Mouse (Mus musculus): Measurements from ENCODE around the gene Gm4779. TPM values are rescaled to one million over a fixed set of nuclear protein-coding genes. Genes with fewer than 3 reads are reported as not detected.

The Gm4779 gene
- polyA plus RNA-seq, 1 experiment from 2014 or later, result 0.45 TPM

DNA sequence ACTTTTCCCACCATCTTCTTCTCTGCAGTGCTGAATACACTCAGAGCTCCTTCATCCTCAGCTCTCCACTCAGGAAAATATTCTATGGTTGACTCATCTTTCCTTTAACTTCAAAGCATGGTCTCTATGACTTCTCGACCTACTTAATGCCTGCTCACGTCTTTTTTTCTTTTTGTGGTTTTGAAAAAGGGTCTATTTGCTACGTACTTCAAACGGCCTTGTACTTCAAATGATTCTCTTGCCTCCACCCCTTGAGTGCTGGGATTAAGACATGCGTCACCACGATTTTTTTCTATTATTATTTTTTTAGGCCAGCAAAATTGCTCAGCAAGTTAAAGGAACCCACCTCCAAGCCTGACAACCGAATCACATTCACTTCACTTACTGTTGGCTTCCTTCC lies 26.9 kb downstream of the Gm4779 start:
- no peak for DNase-seq (ENCODE audit: low spot score)
- 60% methylated on average over 7 of the region's 7 CpGs for WGBS
- Histone ChIP-seq H3K4me2 (no peak overlapping the region), H3K36me3 (ENCODE audit: control insufficient read depth, insufficient read depth, low read length) (no peaks in the 10 kb centered on the region), H3K4me1 (replicated peaks; ENCODE audit: control insufficient read depth, insufficient read depth, low read length) (no peaks in the 10 kb centered on the region), H3K9ac (ENCODE audit: low read depth, low read length) (no peak overlapping the region), H3K4me3 (ENCODE audit: low read depth, low read length) (no peak overlapping the region), H3K27me3 (replicated peaks; ENCODE audit: control insufficient read depth, insufficient read depth, low read length) (peaks cover 5% of the 10 kb centered on the region; the same call in 1 of the 2 replicates), H3K27ac (ENCODE audit: low read depth, low read length) (no peak overlapping the region), H3K9me3 (ENCODE audit: control insufficient read depth, low read length) (no peaks in the 10 kb centered on the region)
- ATAC-seq (replicated peaks; ENCODE audit: low FRiP score), result no peak

DNA sequence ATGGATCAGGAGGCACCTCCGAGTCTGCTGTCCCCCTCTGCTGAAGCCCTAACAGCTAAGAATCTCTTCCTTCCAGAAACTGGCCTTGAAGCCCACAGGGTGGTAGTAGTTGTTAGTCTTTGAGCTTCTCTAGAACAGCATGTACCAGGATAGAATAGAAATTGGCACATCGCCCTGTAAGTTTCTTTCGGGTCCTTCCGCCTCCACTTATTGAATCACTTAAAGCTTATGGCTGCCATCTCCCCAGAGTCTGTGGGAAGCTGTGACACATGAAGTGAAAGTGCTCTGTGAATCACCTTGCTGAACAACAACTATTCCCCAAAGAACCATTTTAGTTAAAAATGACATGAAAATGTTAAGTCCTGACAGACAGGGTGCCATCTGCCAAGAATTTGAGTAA lies 29.1 kb downstream of the Gm4779 start:
- Histone ChIP-seq H3K4me2 (no peak overlapping the region), H3K27ac (ENCODE audit: low read depth, low read length) (no peak overlapping the region), H3K36me3 (ENCODE audit: control insufficient read depth, insufficient read depth, low read length) (no peaks in the 10 kb centered on the region), H3K9me3 (ENCODE audit: control insufficient read depth, low read length) (no peaks in the 10 kb centered on the region), H3K4me1 (replicated peaks; ENCODE audit: control insufficient read depth, insufficient read depth, low read length) (no peaks in the 10 kb centered on the region), H3K4me3 (ENCODE audit: low read depth, low read length) (no peak overlapping the region), H3K27me3 (replicated peaks; ENCODE audit: control insufficient read depth, insufficient read depth, low read length) (peaks cover 3% of the 10 kb centered on the region; the same call in 1 of the 2 replicates), H3K9ac (ENCODE audit: low read depth, low read length) (no peak overlapping the region)
- ATAC-seq (replicated peaks; ENCODE audit: low FRiP score) (no peak), DNase-seq (ENCODE audit: low spot score) (no peak)
- WGBS, result 80% methylated on average over 4 of the region's 4 CpGs

DNA sequence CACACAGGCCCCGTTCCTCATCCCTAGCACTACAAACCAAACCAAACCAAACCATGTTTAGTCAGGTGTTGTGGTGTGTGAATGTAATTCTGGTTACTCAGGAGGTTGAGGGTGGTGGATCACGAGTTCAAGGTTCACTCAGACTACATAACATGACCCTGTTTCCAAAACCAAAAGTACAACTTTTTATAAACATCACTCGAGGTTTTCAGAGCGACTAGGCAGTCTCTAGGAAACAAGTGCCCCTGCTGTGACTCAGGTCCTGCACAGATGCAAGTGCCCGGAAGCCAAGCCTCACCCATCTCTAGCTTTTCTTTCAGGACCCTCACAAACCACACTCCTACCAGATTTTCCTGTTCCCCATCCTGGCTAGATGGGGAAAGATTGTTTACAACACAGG lies 29.6 kb downstream of the Gm4779 start:
- ATAC-seq (replicated peaks; ENCODE audit: low FRiP score), result no peak
- no peak overlapping the region for H3K27ac ChIP-seq (ENCODE audit: low read depth, low read length)

DNA sequence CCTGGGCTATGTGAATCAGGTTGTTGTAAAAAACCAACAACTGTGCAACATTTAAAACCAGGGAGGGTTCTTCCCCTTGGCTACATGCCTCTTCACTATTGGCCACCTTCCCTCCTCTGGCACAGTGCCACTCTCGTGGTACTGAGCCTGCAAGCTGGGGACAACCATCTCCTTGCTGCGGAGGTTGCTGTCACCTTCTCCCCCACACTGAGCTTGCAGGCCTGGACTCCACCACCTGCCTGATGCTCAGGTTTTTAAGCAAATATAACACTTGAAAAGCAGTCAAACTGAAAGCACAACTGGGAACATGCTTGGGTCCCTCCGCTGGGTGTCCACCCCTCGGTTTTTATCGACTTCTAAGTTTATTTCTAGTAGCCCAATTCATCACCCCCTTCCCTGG lies 39.7 kb downstream of the Gm4779 start:
- 0 out of 2 replicates have a peak, but pooled peaks cover 1% of the 10 kb centered on the region for H3K27me3 ChIP-seq (replicated peaks; ENCODE audit: control insufficient read depth, insufficient read depth, low read length)
- no peak overlapping the region for H3K9ac ChIP-seq (ENCODE audit: low read depth, low read length)
- H3K4me2 ChIP-seq, result no peak overlapping the region
- H3K27ac ChIP-seq (ENCODE audit: low read depth, low read length), result no peak overlapping the region
- no peaks in the 10 kb centered on the region for H3K4me1 ChIP-seq (replicated peaks; ENCODE audit: control insufficient read depth, insufficient read depth, low read length)
- WGBS, result 79% methylated on average over 5 of the region's 5 CpGs
- ATAC-seq (replicated peaks; ENCODE audit: low FRiP score), result no peak
- H3K4me3 ChIP-seq (ENCODE audit: low read depth, low read length), result no peak overlapping the region
- H3K36me3 ChIP-seq (ENCODE audit: control insufficient read depth, insufficient read depth, low read length), result no peaks in the 10 kb centered on the region
- DNase-seq (ENCODE audit: low spot score), result no peak
- H3K9me3 ChIP-seq (ENCODE audit: control insufficient read depth, low read length), result no peaks in the 10 kb centered on the region

More for the DNA sequence above, 29.6 kb downstream of the Gm4779 start:
- Histone ChIP-seq H3K27me3 (replicated peaks; ENCODE audit: control insufficient read depth, insufficient read depth, low read length) (peaks cover 3% of the 10 kb centered on the region; the same call in 1 of the 2 replicates), H3K4me3 (ENCODE audit: low read depth, low read length) (no peak overlapping the region), H3K4me1 (replicated peaks; ENCODE audit: control insufficient read depth, insufficient read depth, low read length) (no peaks in the 10 kb centered on the region), H3K4me2 (no peak overlapping the region), H3K9me3 (ENCODE audit: control insufficient read depth, low read length) (no peaks in the 10 kb centered on the region), H3K36me3 (ENCODE audit: control insufficient read depth, insufficient read depth, low read length) (no peaks in the 10 kb centered on the region), H3K9ac (ENCODE audit: low read depth, low read length) (no peak overlapping the region)
- 66% methylated on average over 5 of the region's 5 CpGs for WGBS
- no peak for DNase-seq (ENCODE audit: low spot score)

DNA sequence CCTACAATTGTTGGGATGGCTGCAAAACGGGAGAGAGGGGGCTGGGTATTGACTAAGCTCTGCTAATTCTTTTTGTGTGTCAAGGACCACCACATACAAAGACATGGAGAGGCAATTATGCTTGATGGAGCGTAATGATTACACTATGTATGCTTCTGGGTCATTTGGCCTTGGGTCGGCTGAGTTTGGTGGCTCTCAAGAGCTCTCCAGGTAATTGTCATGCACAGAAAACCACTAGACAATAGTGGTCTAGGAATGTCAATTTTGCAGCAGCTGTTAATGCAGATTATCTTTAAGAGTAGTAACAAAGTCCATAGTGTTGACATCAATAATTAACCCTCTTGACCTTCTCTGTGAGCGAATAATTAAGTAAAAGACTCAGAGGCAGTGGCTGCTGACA lies 44.1 kb downstream of the Gm4779 start:
- no peak for ATAC-seq (replicated peaks; ENCODE audit: low FRiP score)
- DNase-seq (ENCODE audit: low spot score), result no peak
- no peaks in the 10 kb centered on the region for H3K9me3 ChIP-seq (ENCODE audit: control insufficient read depth, low read length)
- no peak overlapping the region for H3K9ac ChIP-seq (ENCODE audit: low read depth, low read length)
- H3K4me1 ChIP-seq (replicated peaks; ENCODE audit: control insufficient read depth, insufficient read depth, low read length), result no peaks in the 10 kb centered on the region
- H3K4me3 ChIP-seq (ENCODE audit: low read depth, low read length), result no peak overlapping the region
- no peak overlapping the region for H3K27ac ChIP-seq (ENCODE audit: low read depth, low read length)
- 74% methylated on average over 4 of the region's 4 CpGs for WGBS
- no peaks in the 10 kb centered on the region for H3K36me3 ChIP-seq (ENCODE audit: control insufficient read depth, insufficient read depth, low read length)
- H3K27me3 ChIP-seq (replicated peaks; ENCODE audit: control insufficient read depth, insufficient read depth, low read length), result peaks cover 6% of the 10 kb centered on the region; the same call in 1 of the 2 replicates
- no peak overlapping the region for H3K4me2 ChIP-seq

DNA sequence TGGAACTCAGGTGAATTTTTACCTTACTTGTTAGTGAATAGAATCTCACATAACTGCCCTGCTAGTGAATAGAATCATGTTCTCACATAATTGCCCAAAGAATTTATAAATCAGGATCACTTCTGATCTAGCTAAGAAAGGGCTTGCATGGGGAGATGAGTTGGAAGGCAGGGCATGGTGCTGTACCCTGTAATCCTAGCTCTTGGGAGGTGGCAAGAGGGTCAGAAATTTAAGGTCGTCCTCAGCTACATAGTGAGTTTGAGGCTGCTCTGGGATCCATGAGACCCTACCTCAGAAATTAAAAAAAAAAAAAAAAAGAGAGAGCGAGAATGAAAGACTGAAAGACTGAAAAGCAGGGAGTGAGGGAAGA lies 53.2 kb downstream of the Gm4779 start:
- H3K4me2 ChIP-seq, result no peak overlapping the region
- peaks cover 15% of the 10 kb centered on the region; the same call in 1 of the 2 replicates for H3K27me3 ChIP-seq (replicated peaks; ENCODE audit: control insufficient read depth, insufficient read depth, low read length)
- H3K27ac ChIP-seq (ENCODE audit: low read depth, low read length), result no peak overlapping the region
- no peak overlapping the region for H3K9ac ChIP-seq (ENCODE audit: low read depth, low read length)
- DNase-seq (ENCODE audit: low spot score) (no peak), ATAC-seq (replicated peaks; ENCODE audit: low FRiP score) (no peak)
- no peaks in the 10 kb centered on the region for H3K9me3 ChIP-seq (ENCODE audit: control insufficient read depth, low read length)
- no peaks in the 10 kb centered on the region for H3K36me3 ChIP-seq (ENCODE audit: control insufficient read depth, insufficient read depth, low read length)
- no peak overlapping the region for H3K4me3 ChIP-seq (ENCODE audit: low read depth, low read length)
- no peaks in the 10 kb centered on the region for H3K4me1 ChIP-seq (replicated peaks; ENCODE audit: control insufficient read depth, insufficient read depth, low read length)
- WGBS, result 80% methylated on average over 2 of the region's 2 CpGs

DNA sequence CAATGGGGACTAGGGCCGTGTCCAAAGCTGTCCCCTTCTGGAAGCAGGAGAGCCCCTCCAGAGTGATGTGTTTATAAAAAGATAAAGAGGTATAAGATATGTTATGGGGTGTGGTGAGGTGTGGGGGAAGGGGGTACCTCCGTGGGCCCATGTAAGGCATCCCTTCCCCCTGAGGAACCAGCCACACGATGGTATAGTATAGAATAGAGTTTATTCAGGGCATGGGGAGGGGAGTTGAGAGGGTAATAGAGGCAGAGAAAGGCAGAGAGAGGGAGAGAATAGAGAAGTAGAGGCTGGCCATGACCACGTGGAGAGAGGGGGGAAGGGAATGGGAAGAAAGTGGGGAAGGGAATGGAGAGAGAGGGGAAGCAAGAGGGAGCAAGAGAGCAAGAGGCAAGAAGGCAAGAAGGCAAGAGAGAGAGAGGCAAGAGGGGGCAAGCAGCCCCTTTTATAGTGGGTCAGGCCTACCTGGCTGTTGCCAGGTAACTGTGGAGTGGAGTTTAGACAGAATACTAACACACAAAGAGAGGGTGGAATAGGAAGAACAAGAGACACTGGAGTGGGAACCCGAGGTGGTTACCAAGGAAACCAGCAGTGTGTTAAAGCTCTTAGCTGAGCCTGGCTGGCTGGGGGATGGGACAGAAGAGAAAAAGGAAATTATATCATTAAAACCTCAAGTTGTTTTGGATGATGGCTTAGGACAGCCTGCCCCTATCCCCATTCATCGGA lies 53.7 kb downstream of the Gm4779 start:
- DNase-seq (ENCODE audit: low spot score) (no peak), ATAC-seq (replicated peaks; ENCODE audit: low FRiP score) (no peak)
- WGBS, result 51% methylated on average over 6 of the region's 6 CpGs
- H3K27me3 ChIP-seq (replicated peaks; ENCODE audit: control insufficient read depth, insufficient read depth, low read length), result peaks cover 15% of the 10 kb centered on the region; the same call in 1 of the 2 replicates
- no peaks in the 10 kb centered on the region for H3K36me3 ChIP-seq (ENCODE audit: control insufficient read depth, insufficient read depth, low read length)
- H3K9me3 ChIP-seq (ENCODE audit: control insufficient read depth, low read length), result no peaks in the 10 kb centered on the region
- no peaks in the 10 kb centered on the region for H3K4me1 ChIP-seq (replicated peaks; ENCODE audit: control insufficient read depth, insufficient read depth, low read length)
- no peak overlapping the region for H3K9ac ChIP-seq (ENCODE audit: low read depth, low read length)
- no peak overlapping the region for H3K4me2 ChIP-seq
- no peak overlapping the region for H3K27ac ChIP-seq (ENCODE audit: low read depth, low read length)
- no peak overlapping the region for H3K4me3 ChIP-seq (ENCODE audit: low read depth, low read length)

Other genes starting within 250 kb of the Gm4779 start
- 128 TPM in 2 replicates for gene Ogt, start 154.4 kb downstream of the Gm4779 start, polyA plus RNA-seq (2014; fragmentation: Nextera tagmentation; extraction: Ambion mirVana)
- 0.27 TPM in 2 replicates for gene Cxcr3, start 60.2 kb downstream of the Gm4779 start, polyA plus RNA-seq (2014; fragmentation: Nextera tagmentation; extraction: Ambion mirVana)
- gene 8030474K03Rik, start 233 bp upstream of the Gm4779 start, polyA plus RNA-seq (2014; fragmentation: Nextera tagmentation; extraction: Ambion mirVana), result 0.23 and 1.1 TPM in 2 replicates
- gene Nhsl2, start 55.0 kb upstream of the Gm4779 start, polyA plus RNA-seq (2014; fragmentation: Nextera tagmentation; extraction: Ambion mirVana), result 9.0 and 9.7 TPM in 2 replicates